Mouse (Mus musculus) hindlimb bud, embryonic 11.5 days (tissue): Measurements from ENCODE around the gene 4930432M17Rik.

Source experiments
- DNase-seq: peaks from one replicate; pipeline ENCODE4 v3.0.0-alpha.2; 2012; ENCODE audit warnings: low read depth, low spot score; ENCODE audit errors: extremely low spot score

Gene 4930432M17Rik

GRCm38 (mm10) chr3:121670462-121670861, at the start of gene 4930432M17Rik:
Gene 4930432M17Rik, plus strand, starts transcription at chr3:121670762.
- DNase-seq = no peak

- DNase-seq = no peak
Measured at GRCm38 (mm10) chr3:121625662-121626061, 44.9 kb upstream of the 4930432M17Rik start.

- DNase-seq = no peak
Measured at GRCm38 (mm10) chr3:121626273-121626672, 44.3 kb upstream of the 4930432M17Rik start.

GRCm38 (mm10) chr3:121628245-121628644, 42.3 kb upstream of the 4930432M17Rik start:
- DNase-seq = no peak

- no peak for DNase-seq
Measured at GRCm38 (mm10) chr3:121630626-121631025, 39.9 kb upstream of the 4930432M17Rik start.

- DNase-seq = no peak
Measured at GRCm38 (mm10) chr3:121634963-121635362, 35.6 kb upstream of the 4930432M17Rik start.

GRCm38 (mm10) chr3:121635505-121635904, 35.1 kb upstream of the 4930432M17Rik start:
- no peak for DNase-seq

- DNase-seq = no peak
Measured at GRCm38 (mm10) chr3:121636315-121636714, 34.2 kb upstream of the 4930432M17Rik start.

- DNase-seq = no peak
Measured at GRCm38 (mm10) chr3:121636748-121637147, 33.8 kb upstream of the 4930432M17Rik start.

- no peak for DNase-seq
Measured at GRCm38 (mm10) chr3:121637792-121638191, 32.8 kb upstream of the 4930432M17Rik start.

- DNase-seq = no peak
Measured at GRCm38 (mm10) chr3:121638241-121638640, 32.3 kb upstream of the 4930432M17Rik start.

GRCm38 (mm10) chr3:121640611-121641010, 30.0 kb upstream of the 4930432M17Rik start:
- DNase-seq = no peak

- no peak for DNase-seq
Measured at GRCm38 (mm10) chr3:121643236-121643635, 27.3 kb upstream of the 4930432M17Rik start.

- DNase-seq = no peak
Measured at GRCm38 (mm10) chr3:121645447-121645846, 25.1 kb upstream of the 4930432M17Rik start.

GRCm38 (mm10) chr3:121646364-121647048, 24.1 kb upstream of the 4930432M17Rik start:
- no peak for DNase-seq

GRCm38 (mm10) chr3:121648238-121648778, 22.3 kb upstream of the 4930432M17Rik start:
- DNase-seq = no peak

- no peak for DNase-seq
Measured at GRCm38 (mm10) chr3:121650052-121650671, 20.4 kb upstream of the 4930432M17Rik start.

GRCm38 (mm10) chr3:121651710-121652109, 18.9 kb upstream of the 4930432M17Rik start:
- no peak for DNase-seq

GRCm38 (mm10) chr3:121652186-121652585, 18.4 kb upstream of the 4930432M17Rik start:
- DNase-seq = no peak

- DNase-seq = no peak
Measured at GRCm38 (mm10) chr3:121656922-121657321, 13.6 kb upstream of the 4930432M17Rik start.

- no peak for DNase-seq
Measured at GRCm38 (mm10) chr3:121662705-121663469, 7.7 kb upstream of the 4930432M17Rik start.

- no peak for DNase-seq
Measured at GRCm38 (mm10) chr3:121663470-121663847, 7.1 kb upstream of the 4930432M17Rik start.
